Comparison of ENCODE assay signal across 8 mouse cellular contexts in genomic region chr2:139677809-139678274, GRCm38 (mm10). TPM values are rescaled to one million over a fixed set of nuclear protein-coding genes. Genes with fewer than 3 reads are reported as not detected.
DNase-seq lines count a peak whose midpoint lies in the region; ATAC-seq and TF ChIP-seq lines count a peak whose summit lies in the region.

Ism1 (plus strand) TSS chr2:139678178.

- no peaks in the 10 kb centered on the region for H3K9me3 ChIP-seq in forebrain, postnatal 0 days (ENCODE audit: low read length)
- no peaks in the 10 kb centered on the region for H3K9me3 ChIP-seq in lung, embryonic 16.5 days (ENCODE audit: control insufficient read depth, low read length)

- ATAC-seq in forebrain, postnatal 0 days, result peak; percentile 50
- peak; percentile 39 for ATAC-seq in lung, embryonic 16.5 days (ENCODE audit: low read depth)
- no peak for ATAC-seq in erythroid progenitor cell, adult 5-6 weeks (replicated peaks; ENCODE audit: low FRiP score, poor library complexity, severe bottlenecking)

- peak; percentile 69 for DNase-seq in Muller cell, postnatal 12 days (ENCODE audit: inconsistent ontology term)
- peak; percentile 56 to 67 for DNase-seq in cerebellum, adult 18-20 months
- peak; percentile 5 for DNase-seq in forebrain, postnatal 0 days
- DNase-seq in heart, postnatal 14 days, result peak; percentile 23 to 33
- peak; percentile 60 to 75 for DNase-seq in kidney, postnatal 4 days
- DNase-seq in retina, postnatal 1 day, result peak; percentile 68

- TF ChIP-seq CTCF in forebrain, postnatal 0 days (IDR thresholded peaks at IDR 0.05; ENCODE audit: low read depth), result no peak

- peak within 1 kb of the TSS; percentile 59 for H3K9ac ChIP-seq in forebrain, postnatal 0 days
- peak within 1 kb of the TSS; percentile 95 for H3K9ac ChIP-seq in lung, embryonic 16.5 days (ENCODE audit: low read length)

- peaks cover 30% of the 10 kb centered on the region for H3K27me3 ChIP-seq in forebrain, postnatal 0 days (ENCODE audit: insufficient read depth, low read length)
- no peaks in the 10 kb centered on the region for H3K27me3 ChIP-seq in lung, embryonic 16.5 days (ENCODE audit: control insufficient read depth, insufficient read depth, low read depth, low read length)

- H3K4me1 ChIP-seq in forebrain, postnatal 0 days (ENCODE audit: insufficient read depth), result no peaks in the 10 kb centered on the region; the same call in 1 of the 2 replicates
- H3K4me1 ChIP-seq in lung, embryonic 16.5 days (replicated peaks; ENCODE audit: control insufficient read depth, insufficient read depth, low read length), result peaks cover 10% of the 10 kb centered on the region

- peak within 1 kb of the TSS; percentile 21; the same call in 1 of the 2 replicates for H3K27ac ChIP-seq in forebrain, postnatal 0 days (ENCODE audit: low read depth, low read length)
- peak within 1 kb of the TSS; percentile 92 for H3K27ac ChIP-seq in lung, embryonic 16.5 days (ENCODE audit: low read length)

- peak within 1 kb of the TSS; percentile 99 for H3K4me2 ChIP-seq in forebrain, postnatal 0 days (ENCODE audit: low read depth)
- H3K4me2 ChIP-seq in lung, embryonic 16.5 days (ENCODE audit: low read depth, low read length), result peak within 1 kb of the TSS; percentile 66

- H3K4me3 ChIP-seq in forebrain, postnatal 0 days (ENCODE audit: low read depth, low read length), result peak within 1 kb of the TSS; percentile 77
- H3K4me3 ChIP-seq in lung, embryonic 16.5 days (ENCODE audit: low read length), result peak within 1 kb of the TSS; percentile 94

- under 1% methylated on average over 35 of the region's 39 CpGs for WGBS in forebrain, postnatal 0 days
- WGBS in lung, embryonic 16.5 days, result under 1% methylated on average over 28 of the region's 39 CpGs

- H3K36me3 ChIP-seq in forebrain, postnatal 0 days (ENCODE audit: insufficient read depth), result no peaks in the 10 kb centered on the region
- no peaks in the 10 kb centered on the region for H3K36me3 ChIP-seq in lung, embryonic 16.5 days (ENCODE audit: control insufficient read depth, insufficient read depth, low read length)

- intact Hi-C loops in heart, postnatal 14 days (cut with DNase I), result no loop called here

RNA-seq across cellular contexts. Expression of gene Ism1, which starts in this region (rescaled TPM):
- total RNA-seq in forebrain, postnatal 0 days (2014; rRNA removed), result 1.8 and 2.4 TPM in 2 replicates
- 0.38 and 0.64 TPM in 2 replicates for polyA plus RNA-seq in forebrain, postnatal 0 days (2015; fragmentation: Nextera tagmentation; extraction: Ambion mirVana)
- under 1 TPM; 0.79 to 0.83 TPM for total RNA-seq in heart, postnatal 14 days (2021)
- 11.4 and 11.5 TPM in 2 replicates for polyA plus RNA-seq in lung, embryonic 16.5 days (2015; fragmentation: Nextera tagmentation; extraction: Ambion mirVana)
- total RNA-seq in erythroid progenitor cell, adult 5-6 weeks (2015; ENCODE audit: low replicate concordance), result not detected in 2 replicates
- 0.64 TPM in 1 of 2 replicates, not detected in the other for total RNA-seq in erythroid progenitor cell, adult 5-6 weeks (2017; ENCODE audit: low replicate concordance)

Comparison
In these comparisons a context has a peak if more than half of its experiments do, and no peak if none do; other contexts are left out.
1. Peak in DNase-seq in heart, postnatal 14 days; RNA of the gene not detected or under 1 TPM.
2. DNase-seq: peak in every context shown above with its lines; median percentile 69 in Muller cell, postnatal 12 days; 68 in retina, postnatal 1 day; 68 in kidney, postnatal 4 days; 62 in cerebellum, adult 18-20 months; 28 in heart, postnatal 14 days; 5 in forebrain, postnatal 0 days.